Mouse (Mus musculus) E14TG2a.4 (cell line): ENCODE results near the gene Ntrk1.

Experiments
- CTCF ChIP-seq: conservative IDR thresholded peaks from 2 replicates; pipeline ENCODE4 v1.5.1; 2014; ENCODE audit warnings: low read length
- NANOG ChIP-seq: IDR thresholded peaks from 2 replicates; pipeline ENCODE4 v1.6.1; 2014; ENCODE audit warnings: borderline replicate concordance, low read length, mixed read lengths
- POU5F1 ChIP-seq: IDR thresholded peaks from 2 replicates; pipeline ENCODE4 v1.6.1; 2014; ENCODE audit warnings: low read length, borderline replicate concordance

GRCm38 (mm10) chr3:87768844-87769243 is 26.1 kb downstream of the Ntrk1 start:
- TF ChIP-seq CTCF (peak; percentile 47), NANOG (no peak), POU5F1 (no peak)
